Mouse (Mus musculus) liver (tissue): ENCODE results near the gene Gm10188.
A peak's percentile ranks its signal among the peaks of the same experiment; 100 is the strongest.

ENCODE experiments used
- DNase-seq: peaks from one replicate; pipeline ENCODE4 v3.0.0-alpha.2; 2020; ENCODE audit warnings: mixed read lengths

Gm10188 gene

DNA sequence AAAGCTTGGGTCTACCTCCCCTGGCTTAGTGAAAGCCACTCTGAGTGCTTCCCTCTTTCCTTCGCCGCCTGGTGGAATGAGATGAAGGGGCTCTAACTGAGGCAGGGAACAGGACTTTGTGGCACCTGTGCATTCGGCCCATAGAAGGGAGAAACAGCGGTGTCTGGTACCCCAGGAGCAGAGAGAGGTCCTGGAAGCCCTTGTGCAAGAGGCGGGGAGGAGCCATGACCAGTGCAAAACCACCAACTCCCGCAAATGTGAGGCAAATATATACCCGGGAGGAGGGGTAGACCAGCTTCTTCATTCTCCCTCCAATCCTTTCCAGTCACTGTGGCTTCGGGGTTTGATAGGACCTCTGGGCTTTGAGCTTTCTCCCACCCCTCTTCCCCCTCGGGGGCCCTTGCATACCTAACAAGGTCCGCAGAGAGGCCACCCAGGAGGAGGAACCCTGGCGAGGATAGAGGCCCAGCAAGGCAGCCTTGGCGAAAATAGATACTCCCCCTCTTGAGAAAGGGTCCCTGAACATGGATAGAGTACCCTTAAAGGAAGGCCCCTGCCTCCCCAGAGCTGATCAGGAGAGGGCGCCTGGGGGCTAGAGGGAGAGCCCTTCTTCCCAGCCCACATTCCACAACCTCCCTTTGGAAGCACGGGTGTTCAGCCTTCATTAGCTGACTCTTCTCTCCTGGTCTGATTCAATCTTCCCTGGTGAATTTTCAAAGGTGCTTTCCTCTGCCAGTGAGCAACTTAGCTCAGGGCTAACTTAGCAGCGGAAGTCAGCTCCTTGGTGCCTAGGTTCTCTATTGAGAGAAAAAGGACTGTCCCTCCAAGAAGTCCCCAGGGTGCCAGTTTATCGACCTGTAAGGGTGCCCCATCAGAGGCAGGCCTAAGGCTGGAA is 37.5 kb downstream of the Gm10188 start:
- DNase-seq: no peak

DNA sequence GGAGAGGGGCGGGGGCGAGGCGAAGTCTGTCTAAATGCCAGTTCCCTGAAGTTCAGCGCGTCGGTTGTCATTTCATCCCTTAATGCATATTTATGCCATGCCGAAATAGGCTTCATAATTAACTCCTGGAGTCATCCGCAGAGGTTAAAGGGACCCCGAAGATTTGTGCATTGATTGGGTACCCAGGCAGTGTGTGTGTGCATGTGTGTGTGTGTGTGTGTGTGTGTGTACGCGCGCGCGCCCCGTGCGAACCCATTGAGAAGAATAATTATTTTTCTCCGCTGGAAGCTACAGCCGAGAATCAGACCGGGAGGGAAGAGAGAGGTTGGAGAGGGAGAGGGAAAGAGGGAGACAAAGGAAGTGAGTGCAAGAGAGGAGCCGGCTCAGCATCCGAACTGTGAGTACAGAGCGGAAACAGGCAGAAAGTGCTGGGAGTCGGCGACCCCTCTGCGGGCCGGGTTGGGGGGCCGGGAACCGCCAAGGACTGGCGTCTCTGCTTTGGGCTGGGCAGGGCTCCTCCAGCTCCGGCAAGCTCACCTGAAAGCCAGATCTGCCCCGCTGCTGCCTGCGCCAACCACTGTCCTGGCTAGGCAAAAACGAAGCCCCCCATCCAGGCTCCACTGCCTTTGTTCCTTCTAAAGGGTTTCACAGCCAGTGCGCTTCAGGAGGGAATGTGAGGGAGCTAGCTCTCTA is 38.3 kb downstream of the Gm10188 start, which contains the start of the genes Lemd1 and AC124108.1:
TSS of gene Lemd1 (plus strand) at position 339 of the 693 bp plus-strand sequence.
TSS of gene AC124108.1 (plus strand) at position 365 of the 693 bp plus-strand sequence.
- DNase-seq: no peak

DNA sequence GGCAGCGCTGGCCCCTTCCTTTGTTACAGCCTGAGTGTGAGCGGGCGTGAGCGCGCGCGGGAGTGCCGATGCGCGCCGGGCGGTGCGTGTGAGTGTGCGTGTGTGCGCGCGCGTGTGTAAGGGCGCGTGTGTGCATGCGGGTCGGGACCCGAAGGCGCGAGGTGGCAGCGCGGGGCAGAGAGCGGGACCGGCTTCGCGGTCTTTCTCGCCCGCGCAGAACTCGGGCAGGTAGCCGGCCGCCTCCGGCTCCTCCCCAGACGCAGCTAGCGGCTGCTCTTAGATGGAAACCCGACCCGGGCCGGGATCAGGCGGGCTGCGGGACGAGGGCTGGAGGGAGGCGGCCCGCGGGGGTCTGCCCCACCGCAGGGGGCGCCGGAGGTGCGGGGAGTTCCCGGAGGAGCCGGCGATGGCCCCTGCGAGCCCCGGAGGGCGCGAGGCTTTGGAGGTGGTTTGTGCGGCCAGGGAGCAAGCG is 38.9 kb downstream of the Gm10188 start:
- DNase-seq: no peak

DNA sequence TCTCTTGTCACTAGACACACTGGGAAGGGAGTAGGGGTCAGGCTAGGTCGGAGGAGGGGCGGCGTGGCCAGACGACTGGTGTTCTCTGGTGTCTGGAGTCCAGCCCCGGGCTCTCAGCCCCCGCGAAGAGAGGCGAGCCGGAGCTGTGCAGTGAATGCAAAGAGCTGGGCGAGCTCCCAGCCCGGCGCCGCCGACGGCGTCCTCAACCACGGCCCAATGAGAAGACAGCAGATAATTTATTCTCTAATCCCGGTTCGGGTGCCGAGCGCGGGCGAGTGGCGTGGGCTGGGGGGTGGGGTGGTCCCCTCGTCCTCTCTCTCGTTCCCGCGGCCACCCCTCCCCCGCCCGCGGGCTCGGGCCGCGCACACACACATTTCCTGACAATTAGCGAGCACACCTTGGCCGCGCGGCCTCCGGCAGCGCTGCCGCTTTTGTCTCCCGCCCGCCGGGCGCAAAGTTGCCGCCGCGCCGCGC is 39.5 kb downstream of the Gm10188 start:
- DNase-seq: peak; percentile 27

DNA sequence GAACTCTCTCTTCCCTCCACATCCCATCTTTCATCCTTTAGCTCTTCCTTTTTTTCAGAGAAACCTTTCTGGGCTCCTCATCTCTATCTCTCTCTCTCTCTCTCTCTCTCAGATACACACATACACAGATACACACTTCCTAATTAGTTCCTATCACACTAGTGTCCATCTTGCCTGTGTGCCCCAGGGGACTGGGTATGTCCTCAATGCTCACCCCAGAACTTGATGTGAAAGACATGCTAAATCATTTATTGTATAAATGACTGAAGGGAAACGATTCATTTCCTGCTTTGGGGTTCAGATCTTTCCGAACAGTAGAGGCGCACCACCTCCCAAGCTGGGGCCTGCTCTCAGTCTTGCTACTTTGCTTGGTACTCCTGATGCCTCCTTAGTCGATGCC is 40.3 kb downstream of the Gm10188 start:
- no peak for DNase-seq

DNA sequence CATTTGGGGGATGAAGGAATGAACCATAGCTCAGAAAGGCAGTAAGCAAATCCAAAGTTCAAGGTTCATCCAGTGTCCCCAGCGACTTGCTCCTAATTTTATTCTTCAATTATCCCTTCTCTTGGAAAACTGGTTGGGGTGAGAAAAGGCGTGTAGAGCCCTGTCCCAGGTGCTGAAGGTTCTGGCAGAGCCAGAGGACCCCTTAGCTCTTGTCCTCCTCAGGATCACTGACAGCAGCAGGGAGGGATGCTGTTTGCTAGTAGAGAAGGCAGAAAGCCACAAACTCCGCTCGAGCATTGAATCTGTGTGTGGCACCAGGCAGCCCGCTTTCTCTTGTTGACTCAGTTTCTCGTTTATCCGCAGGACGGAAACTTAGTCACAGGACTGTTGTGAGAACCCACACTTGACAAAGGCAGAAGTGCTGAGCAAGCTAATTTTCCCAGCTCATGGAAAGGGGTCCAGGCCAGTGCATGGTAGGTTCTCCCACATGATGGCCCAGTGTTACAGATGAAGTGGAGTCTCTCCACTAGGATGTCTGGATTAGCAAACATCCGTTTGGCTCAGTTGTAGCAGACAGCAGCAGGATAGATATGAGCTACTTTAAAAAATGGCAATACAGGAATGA is 41.0 kb downstream of the Gm10188 start:
- no peak for DNase-seq

DNA sequence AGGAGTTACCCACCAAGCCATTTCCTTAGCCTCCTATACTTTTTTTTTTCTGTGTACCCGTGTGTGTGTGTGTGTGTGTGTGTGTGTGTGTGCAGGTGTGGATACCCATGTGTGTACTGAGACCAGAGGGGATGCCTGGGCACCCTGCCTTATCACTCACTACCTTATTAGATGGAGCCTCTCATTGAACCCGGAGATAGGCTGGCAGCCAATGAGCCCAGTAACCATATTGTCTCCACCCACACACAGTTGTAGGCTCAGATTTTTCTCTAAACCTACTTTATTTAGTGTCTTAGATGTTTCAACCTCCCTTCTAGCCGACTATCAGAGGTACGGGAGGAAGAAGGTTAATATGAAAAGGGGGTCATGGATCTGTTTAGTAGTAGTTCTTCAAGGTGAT is 43.3 kb downstream of the Gm10188 start:
- no peak for DNase-seq
